Mouse (Mus musculus) ES-E14 (cell line): ENCODE measurements at regions not wholly inside any gene's neighbourhood (a gene's known extent, or its start where the extent isn't known, plus 50 kb on each side); places are given as distances from the start of the nearest gene placed in this dataset.

Experiments used
- DNase-seq: peaks from one replicate; pipeline ENCODE4 v3.0.0-alpha.2; 2013; ENCODE audit warnings: low read depth, low spot score
- H3K27ac ChIP-seq: 2 replicates; pipeline ENCODE4 v1.5.1; 2012; ENCODE audit warnings: low read depth, mild to moderate bottlenecking, low read length, moderate library complexity, mixed read lengths; ENCODE audit not compliant: poor library complexity, insufficient read depth, severe bottlenecking
- H3K36me3 ChIP-seq: 2 replicates; pipeline ENCODE4 v1.6.1; 2012; ENCODE audit warnings: mild to moderate bottlenecking, low read length, moderate library complexity, mixed read lengths; ENCODE audit not compliant: control insufficient read depth, poor library complexity, insufficient read depth, severe bottlenecking
- H3K4me1 ChIP-seq, 2 experiments: fragments of 150-350 bp in 1 of 2; sonication (generic) in 1 of 2; 2 replicates each; pipeline ENCODE4 v1.6.1; 2012; ENCODE audit warnings: low read length in 2 of 2, mild to moderate bottlenecking in 1 of 2, mixed read lengths in 1 of 2; ENCODE audit not compliant: control insufficient read depth in 2 of 2, insufficient read depth in 2 of 2, poor library complexity in 1 of 2
- H3K4me3 ChIP-seq, 2 experiments: fragments of 150-350 bp in 1 of 2; sonication (generic) in 1 of 2; 2 replicates each; pipeline ENCODE4 v1.5.1; 2012; ENCODE audit warnings: low read length in 2 of 2, low read depth in 1 of 2, mild to moderate bottlenecking in 1 of 2, mixed read lengths in 1 of 2; ENCODE audit not compliant: insufficient read depth in 1 of 2, poor library complexity in 1 of 2, severe bottlenecking in 1 of 2
- H3K9ac ChIP-seq: 2 replicates; pipeline ENCODE4 v1.6.1; 2012; ENCODE audit warnings: low read depth, mild to moderate bottlenecking, low read length, mixed read lengths; ENCODE audit not compliant: poor library complexity, insufficient read depth, severe bottlenecking
- H3K9me3 ChIP-seq: fragments of 150-350 bp; sonication (generic); 2 replicates; pipeline ENCODE4 v1.6.1; 2012; ENCODE audit warnings: low read depth, mild to moderate bottlenecking, low read length; ENCODE audit not compliant: control insufficient read depth, insufficient read depth
- CHD2 ChIP-seq: IDR thresholded peaks from 2 replicates; pipeline ENCODE4 v1.6.1; 2014; ENCODE audit warnings: mild to moderate bottlenecking, low read depth, low read length, inconsistent platforms
- HCFC1 ChIP-seq: IDR thresholded peaks from 2 replicates; pipeline ENCODE4 v1.6.1; 2012; ENCODE audit warnings: low read length, inconsistent platforms, borderline replicate concordance; ENCODE audit not compliant: insufficient read depth
- MAFK ChIP-seq: IDR thresholded peaks from 2 replicates; pipeline ENCODE4 v1.6.1; 2014; ENCODE audit warnings: mild to moderate bottlenecking, low read depth, low read length, inconsistent platforms; ENCODE audit not compliant: insufficient read depth
- ZC3H11A ChIP-seq: IDR thresholded peaks from 2 replicates; pipeline ENCODE4 v1.6.1; 2012; ENCODE audit warnings: low read depth, mild to moderate bottlenecking, inconsistent platforms, low read length, borderline replicate concordance
- ZNF384 ChIP-seq: IDR thresholded peaks from 2 replicates; pipeline ENCODE4 v1.6.1; 2012; ENCODE audit warnings: low read depth, low read length, inconsistent platforms
- in situ Hi-C, 2 experiments: fragments of 600-800 bp; cut with MboI; formaldehyde crosslinking; loops; one replicate each; pipeline ENCODE4 v1.15.1; 2025; ENCODE audit warnings: low sequenced_read_pairs in 2 of 2, inconsistent platforms in 1 of 2; ENCODE audit not compliant: unreplicated experiment in 2 of 2

DNA sequence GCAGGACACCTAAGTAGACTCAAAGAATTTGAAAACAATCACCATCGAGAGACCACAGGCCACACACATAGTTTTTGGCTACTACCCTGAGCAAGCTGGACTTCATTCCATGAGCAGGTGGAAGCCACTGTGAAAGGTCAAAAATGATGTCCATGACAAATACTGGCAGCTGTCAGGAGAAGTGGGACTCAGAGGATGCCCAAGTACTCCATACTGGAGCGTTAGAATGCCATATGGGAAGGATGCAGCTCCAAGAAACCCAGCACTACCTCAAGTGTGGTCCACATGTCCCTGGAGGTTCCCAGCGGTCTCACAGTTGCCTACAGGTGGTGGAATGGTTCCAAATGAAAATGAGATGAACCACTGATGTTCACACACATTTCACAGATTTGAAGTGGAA is 329.2 kb downstream of the Mycn start:
- no peak for TF ChIP-seq ZC3H11A
- H3K36me3 ChIP-seq = no peaks in the 10 kb centered on the region
- H3K9ac ChIP-seq = no peak overlapping the region
- H3K27ac ChIP-seq = no peak overlapping the region
- no peaks in the 10 kb centered on the region for H3K9me3 ChIP-seq
- in situ Hi-C loops = no loop called here
- no peak for DNase-seq
- H3K4me1 ChIP-seq = no peaks in the 10 kb centered on the region
- H3K4me3 ChIP-seq = no peak overlapping the region

DNA sequence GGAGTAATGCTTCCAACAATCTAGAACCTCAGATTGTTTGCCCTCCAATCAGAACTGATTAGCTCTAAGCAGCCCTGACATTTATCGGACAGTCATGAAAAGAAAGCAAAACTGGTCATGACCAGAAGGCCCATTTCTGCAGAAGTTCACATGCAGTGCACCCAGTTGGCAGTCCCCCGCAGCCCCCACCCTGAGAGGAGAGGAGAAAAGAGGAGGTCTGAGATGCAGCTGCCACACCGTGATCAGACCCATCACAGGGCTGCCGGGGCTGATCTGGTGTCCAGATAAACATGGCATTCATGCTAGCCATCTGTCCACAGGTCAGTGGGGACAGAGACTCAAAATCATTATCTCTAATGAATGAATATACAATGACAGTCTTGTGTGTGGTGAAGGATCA is 330.9 kb downstream of the Mycn start:
- no peak for DNase-seq

DNA sequence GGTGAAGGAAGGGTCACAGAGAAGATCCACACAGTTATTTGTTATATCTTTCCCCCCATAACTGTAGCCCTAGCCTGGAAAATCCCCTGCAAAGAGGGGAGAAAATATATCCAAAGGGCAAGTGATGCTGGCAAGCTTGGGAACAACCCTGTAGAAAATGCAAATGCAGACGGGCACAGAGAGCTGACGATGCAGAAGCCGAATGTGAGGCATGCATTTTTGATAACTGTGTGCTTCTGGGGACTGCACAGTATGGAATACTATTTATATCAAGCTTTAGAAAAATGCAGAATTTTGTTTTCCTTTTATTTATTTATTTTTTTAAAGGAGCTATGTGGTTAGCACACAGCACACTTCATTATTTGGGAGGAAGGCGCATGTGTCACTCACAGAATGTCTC is 333.7 kb downstream of the Mycn start:
- Histone ChIP-seq H3K9me3 (no peaks in the 10 kb centered on the region), H3K4me3 (no peak overlapping the region), H3K9ac (no peak overlapping the region), H3K36me3 (no peaks in the 10 kb centered on the region), H3K4me1 (no peaks in the 10 kb centered on the region), H3K27ac (no peak overlapping the region)
- TF ChIP-seq MAFK (no peak), CHD2 (no peak), ZNF384 (no peak), HCFC1 (no peak), ZC3H11A (no peak)
- no peak for DNase-seq
- in situ Hi-C loops = no loop called here

More for the DNA sequence above, 330.9 kb downstream of the Mycn start:
- Histone ChIP-seq H3K9me3 (no peaks in the 10 kb centered on the region), H3K9ac (no peak overlapping the region), H3K36me3 (no peaks in the 10 kb centered on the region), H3K4me1 (no peaks in the 10 kb centered on the region), H3K27ac (no peak overlapping the region), H3K4me3 (no peak overlapping the region)
- TF ChIP-seq ZNF384 (no peak), HCFC1 (no peak), CHD2 (no peak)
- in situ Hi-C loops = no loop called here

DNA sequence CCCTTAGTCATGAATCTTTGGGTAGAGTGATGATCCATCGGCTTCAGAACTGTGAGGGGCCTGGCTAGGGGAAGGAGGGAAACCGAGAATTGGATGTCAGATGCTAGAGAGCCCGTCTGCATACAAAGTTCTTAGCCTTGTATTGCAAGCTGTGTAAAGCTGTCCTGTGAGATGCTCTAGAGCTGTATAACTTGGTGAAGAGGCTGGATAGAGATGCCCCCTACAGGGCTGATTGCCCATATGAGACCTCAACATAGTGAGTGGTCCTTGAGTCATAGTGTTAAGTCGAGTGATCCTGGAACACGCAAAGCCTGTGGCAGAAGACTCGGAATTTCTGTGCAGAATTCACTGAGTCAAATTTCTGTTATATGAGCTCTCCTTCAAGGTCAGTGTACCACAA is 334.8 kb downstream of the Mycn start:
- no peak for DNase-seq
- H3K27ac ChIP-seq = no peak overlapping the region
- no peaks in the 10 kb centered on the region for H3K9me3 ChIP-seq
- no peak overlapping the region for H3K9ac ChIP-seq
- in situ Hi-C loops = no loop called here
- no peaks in the 10 kb centered on the region for H3K4me1 ChIP-seq
- no peak overlapping the region for H3K4me3 ChIP-seq
- no peak for TF ChIP-seq CHD2
- TF ChIP-seq ZNF384 = no peak
- no peak for TF ChIP-seq ZC3H11A
- TF ChIP-seq MAFK = no peak
- TF ChIP-seq HCFC1 = no peak
- no peaks in the 10 kb centered on the region for H3K36me3 ChIP-seq

DNA sequence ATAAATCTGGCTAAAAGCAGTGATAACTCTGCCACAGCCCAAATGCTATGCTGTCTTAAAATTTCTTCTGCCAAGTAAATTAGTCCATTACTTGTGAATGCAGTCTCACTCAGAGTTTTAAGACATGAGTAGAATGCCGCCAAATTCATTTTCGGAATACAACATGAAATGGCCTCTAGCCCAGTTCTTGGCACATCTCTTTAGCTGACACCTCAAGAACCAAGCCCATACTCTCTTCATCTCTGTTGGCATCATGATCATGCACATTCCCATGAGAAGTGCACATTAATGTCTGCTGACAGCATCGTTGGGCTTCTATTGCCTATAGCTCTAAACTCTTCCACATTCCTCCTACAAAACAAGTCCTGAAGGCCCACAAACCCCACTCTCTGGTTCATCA is 336.2 kb downstream of the Mycn start:
- no peaks in the 10 kb centered on the region for H3K4me1 ChIP-seq
- no peak overlapping the region for H3K4me3 ChIP-seq
- H3K9me3 ChIP-seq = no peaks in the 10 kb centered on the region
- no peak overlapping the region for H3K27ac ChIP-seq
- no peak for DNase-seq
- in situ Hi-C loops = no loop called here
- no peaks in the 10 kb centered on the region for H3K36me3 ChIP-seq
- TF ChIP-seq ZC3H11A (no peak), CHD2 (no peak), ZNF384 (no peak), MAFK (no peak), HCFC1 (no peak)
- no peak overlapping the region for H3K9ac ChIP-seq
